Mouse (Mus musculus): ENCODE data around the gene Lrp1.

Gene Lrp1

GRCm38 (mm10) chr10:127519903-127520713 lies 100.8 kb downstream of the Lrp1 start:
- no peak for DNase-seq (ENCODE audit: low spot score)

DNA sequence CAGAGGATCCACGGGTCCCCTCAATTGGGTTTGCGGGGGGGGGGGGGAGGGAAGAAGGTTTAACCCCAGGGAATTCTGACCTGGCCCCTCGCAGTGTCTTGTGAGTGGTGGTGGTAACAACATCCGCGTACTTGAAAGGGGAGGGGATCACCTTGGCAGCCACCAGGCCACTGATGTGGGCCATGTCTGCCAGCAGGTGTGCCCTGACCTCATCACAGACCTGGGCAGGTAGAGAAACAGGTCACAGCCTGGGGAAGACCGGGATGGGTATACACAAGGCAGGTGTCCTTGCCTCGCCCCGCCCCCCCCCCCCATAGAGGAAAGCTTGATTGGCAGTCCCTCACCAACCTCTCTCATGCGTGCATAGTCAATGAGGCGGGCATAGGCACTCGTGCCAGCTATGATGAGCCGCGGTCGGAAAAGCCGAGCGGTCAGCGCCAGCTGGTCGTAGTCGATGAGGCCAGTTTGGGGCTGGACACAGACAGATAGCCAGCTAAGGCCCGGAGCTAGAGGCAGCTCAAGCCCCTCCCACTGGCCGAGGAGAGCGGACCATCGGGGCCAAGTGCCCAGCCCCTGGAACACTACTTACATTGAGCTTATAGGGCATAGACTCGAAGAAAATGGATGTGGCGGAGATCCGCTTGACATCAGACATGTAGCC lies 101.8 kb downstream of the Lrp1 start:
- DNase-seq (ENCODE audit: low spot score): no peak

DNA sequence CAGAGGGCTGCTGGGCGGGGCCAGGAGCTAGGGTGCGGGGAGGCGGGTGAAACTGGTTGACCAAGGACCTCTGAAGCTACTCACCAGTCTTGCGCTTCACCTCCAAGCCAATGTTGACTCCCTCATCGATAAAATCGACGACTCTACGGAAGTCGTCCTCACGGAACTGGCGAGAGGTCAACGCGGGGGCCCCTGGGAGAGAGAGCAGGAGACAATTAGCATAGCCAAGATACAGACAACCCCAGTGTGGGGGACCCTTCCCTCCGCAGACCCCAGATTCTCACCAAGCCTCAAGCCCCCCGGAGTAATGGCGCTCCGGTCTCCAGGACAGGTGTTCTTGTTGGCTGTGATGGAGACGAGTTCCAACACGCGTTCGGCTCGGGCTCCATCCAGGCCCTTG lies 103.0 kb downstream of the Lrp1 start:
- no peak for DNase-seq (ENCODE audit: low spot score)

GRCm38 (mm10) chr10:127516576-127517260 lies 104.2 kb downstream of the Lrp1 start:
- no peak for DNase-seq (ENCODE audit: low spot score)

- no peak for DNase-seq (ENCODE audit: low spot score)
Observed at GRCm38 (mm10) chr10:127515983-127516459, 104.9 kb downstream of the Lrp1 start.

DNA sequence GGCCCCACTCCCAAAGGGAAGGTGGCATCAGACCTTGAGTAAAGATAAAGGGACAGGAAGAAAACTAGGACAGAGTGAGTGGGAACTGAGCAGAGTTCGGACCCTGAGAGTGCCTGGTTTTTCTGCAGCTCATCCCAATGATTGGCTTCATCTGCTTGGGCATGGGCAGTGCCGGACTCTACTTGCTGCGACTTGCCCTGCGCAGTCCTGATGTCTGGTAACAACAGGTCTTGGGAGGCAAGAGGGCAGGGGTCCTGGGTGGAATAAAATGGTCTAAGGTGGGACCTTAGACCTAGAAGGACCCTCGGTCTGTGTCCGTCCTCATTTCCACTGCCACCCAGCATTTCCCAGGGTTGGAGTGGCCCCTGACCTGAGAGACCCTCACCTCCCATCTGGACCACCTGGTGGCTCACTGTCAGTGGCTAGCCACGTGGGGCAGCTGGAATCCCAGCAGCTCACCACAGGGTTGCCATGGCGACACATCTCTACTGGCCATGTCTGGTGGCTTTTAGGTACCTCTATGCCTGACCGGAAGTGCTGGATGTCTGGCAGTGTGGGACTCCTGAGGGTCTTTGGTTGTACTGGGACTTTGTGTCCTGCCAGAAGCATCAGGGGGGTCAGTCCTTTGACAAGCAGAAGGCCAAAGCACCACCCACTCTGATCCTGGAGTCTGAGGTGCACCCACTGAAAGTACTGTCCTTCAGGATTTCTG lies 105.5 kb downstream of the Lrp1 start:
- no peak for DNase-seq (ENCODE audit: low spot score)

- DNase-seq (ENCODE audit: low spot score): no peak
Observed at GRCm38 (mm10) chr10:127514764-127515163, 106.2 kb downstream of the Lrp1 start, which contains the start of gene Ndufa4l2. Gene Ndufa4l2 (plus strand): TSS chr10:127514967.

DNA sequence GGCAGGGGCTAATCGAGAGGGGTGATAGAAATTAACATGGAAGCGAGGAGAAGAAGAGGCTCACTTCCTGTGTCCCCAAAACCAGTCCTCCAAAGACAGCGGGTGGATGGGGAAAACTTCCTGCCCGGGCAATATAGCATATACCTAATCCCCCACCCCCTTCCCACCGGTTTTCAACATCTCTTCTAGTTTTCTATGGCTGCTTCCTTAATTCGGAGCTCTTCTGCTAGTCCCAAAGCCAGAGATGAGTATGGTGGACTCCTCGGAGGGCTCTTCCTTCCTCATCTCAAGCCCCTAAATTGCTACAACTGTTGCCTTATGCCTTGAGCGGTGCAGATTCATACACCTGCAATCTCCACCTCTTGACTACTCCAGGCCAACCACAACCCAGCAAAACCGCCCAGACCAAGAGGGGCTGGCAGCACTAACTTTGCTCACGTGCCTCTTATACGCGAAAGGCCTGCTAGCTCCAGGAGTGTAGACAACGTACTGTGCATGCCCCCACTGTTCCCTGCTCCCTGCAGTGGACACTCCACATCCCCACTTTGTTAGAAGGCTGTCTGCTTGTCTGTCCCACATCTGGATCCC lies 106.7 kb downstream of the Lrp1 start:
- DNase-seq (ENCODE audit: low spot score): no peak

DNA sequence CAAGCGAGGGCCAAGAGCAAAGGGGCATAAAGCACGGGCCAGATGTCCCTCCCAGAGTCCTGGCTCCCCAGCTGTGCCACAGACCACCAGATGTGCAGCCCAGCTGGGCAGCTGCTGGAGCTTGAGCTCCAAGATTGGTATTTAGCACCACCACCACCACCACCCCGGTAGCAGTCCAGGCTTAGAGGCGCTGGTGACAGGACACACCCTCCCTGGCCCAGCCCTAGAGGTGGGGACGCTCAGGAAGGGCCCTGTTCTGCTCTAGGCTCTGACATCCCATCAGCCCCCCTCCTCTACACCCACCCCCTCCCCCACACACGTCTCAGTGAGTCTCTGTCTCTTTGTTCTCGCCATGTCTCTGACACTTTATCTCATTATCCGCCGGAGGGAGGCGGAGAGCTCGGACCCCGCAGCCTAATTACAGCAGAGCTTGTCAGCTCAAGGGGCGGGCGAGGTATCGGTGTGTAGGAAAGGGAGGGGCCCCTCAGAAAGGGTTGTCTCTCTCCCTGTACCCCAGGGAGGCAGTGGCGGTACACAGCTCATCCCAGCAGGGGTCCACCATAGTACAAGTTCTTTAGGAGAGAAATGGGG lies 107.4 kb downstream of the Lrp1 start:
- no peak for DNase-seq (ENCODE audit: low spot score)

DNA sequence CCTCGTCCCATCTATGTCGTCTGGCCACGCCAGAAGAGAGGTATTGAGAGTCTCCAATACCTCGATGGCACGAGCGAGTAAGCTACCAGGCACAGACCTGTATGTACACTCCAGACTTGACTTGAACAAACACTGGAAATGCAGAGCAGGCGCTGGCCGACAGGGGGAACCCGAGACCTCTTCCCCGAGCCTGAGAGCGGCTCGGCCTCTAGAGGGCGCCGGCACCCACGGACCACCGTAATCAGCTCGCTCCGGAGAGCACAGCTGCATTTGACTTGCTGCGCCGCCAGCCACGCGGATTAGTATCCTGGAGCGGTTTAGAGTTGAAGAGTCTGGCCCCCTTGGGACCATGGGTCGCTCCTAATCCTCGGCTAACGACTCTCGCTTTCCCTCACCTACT lies 108.1 kb downstream of the Lrp1 start:
- DNase-seq (ENCODE audit: low spot score): peak; percentile 96

DNA sequence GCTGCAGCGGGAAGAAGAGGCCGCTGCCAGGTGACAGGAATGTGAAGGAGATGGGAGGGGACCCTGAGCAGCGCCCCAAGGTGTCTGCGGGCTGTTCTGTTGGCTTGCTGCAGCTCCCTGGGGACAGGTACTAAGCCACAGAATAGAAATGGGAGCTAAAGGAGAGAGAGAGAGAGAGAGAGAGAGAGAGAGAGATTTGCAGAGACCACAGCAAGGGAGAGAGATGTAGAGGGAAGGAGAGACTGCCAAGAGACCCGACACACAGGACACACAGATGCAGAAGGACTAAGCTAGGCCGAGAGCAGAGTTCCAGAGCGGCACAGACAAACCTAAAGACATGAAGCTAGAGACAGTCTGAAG lies 108.7 kb downstream of the Lrp1 start:
- no peak for DNase-seq (ENCODE audit: low spot score)

DNA sequence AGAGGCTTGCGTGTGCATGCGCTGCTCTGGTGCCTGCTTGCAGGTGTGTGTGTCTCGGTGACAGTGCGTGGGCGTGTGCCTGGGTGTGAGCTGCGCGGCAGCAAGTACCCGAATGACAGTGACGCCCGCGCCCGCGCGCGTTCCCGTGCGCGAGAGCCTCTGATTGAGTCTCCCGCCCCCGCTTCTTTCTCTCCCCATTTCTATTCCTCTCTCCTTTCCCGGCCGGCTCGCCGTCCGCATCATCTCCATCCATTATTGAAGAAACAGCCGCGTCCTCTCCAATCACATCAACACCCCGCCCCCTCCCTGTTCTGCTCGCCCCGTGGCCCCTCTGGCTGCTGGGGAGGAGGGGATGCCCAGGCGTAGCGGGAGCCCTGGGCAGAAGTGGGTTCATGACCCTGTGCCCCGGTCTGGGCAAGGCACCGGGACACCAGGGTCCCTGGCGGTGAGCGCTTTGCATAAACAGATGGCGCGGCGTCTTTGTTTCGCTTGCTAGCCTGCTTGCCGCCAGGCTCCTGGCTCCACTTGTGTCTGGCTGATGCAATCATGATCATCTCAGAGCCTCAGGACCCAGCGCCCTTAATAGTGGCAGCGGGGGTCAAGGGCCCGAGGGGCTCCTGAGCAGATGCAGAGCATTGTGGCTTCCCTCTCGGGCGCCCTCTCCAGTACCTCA lies 109.2 kb downstream of the Lrp1 start:
- peak; percentile 56 for DNase-seq (ENCODE audit: low spot score)

DNA sequence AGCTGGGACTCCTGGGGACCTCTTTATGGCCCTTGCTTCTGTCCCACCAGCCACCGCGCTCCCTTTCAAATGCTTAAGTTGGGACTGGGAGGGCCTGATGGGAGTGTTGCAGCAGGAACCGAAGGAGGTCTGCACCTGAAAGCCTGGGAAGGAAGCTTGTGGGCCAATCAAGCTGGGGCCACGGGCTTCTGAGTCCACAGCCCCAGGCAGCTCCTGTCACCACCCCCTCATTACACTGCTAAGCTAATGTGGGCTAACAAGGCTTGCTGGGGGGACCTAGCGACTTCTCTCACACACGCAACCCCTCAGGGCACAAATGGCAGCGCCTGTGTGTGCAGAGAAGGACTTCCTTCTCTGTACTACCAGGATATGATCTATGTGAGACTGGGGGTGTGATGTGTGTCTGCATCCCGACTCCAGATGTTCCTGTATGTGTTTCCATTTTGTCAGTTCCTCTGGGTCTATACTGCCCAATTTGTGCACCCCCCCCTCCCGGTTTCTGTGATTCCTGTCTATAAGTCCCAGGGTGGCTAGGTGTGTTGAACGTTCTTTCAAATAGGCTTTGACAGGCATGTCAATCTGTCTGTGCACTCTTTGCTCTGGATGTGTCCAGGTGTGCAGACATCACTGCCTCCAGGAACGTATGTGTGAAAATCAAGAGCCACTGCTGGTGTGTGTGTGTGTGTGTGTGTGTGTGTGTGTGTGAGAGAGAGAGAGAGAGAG lies 109.9 kb downstream of the Lrp1 start:
- no peak for DNase-seq (ENCODE audit: low spot score)

GRCm38 (mm10) chr10:127509837-127510701 lies 110.9 kb downstream of the Lrp1 start:
- no peak for DNase-seq (ENCODE audit: low spot score)

DNA sequence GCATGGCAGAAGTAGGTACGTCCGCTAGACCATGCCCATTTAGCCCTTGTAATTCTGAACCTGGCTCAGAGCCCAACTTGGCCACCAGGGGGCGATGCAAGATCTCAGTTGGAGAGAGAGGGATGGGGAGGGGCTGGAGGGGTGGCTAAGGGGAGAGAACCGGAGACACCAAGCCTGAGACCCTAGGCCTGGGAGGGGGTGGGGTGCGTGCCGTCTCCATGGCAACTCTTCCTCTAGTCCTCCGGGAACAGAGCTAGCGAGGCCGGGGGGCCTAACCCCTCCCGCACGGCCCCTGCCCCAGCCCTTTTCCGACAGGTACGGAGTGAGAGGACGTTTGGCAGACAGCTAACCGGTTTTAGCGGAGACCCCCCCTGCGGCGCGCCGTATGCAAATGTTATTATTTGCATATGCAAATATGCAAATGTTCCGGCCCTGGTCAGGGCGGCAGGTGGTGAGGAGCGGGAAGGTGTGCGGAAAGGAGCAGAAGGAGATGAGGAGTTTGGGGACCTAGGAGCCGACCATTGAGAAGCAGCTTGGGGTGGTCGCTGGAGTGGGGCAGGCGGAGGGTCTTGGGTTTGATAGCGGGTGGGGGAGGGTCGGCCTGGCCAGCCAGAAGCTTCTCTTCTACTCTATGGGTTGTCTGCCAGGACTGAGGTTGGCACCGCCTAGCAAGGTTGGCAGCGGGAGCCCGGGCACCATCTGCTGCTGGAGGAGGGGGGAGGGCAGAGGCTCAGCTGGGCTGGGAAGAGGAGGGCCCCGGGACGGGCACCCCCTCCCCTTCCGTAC lies 111.7 kb downstream of the Lrp1 start:
- DNase-seq (ENCODE audit: low spot score): peak; percentile 93

GRCm38 (mm10) chr10:127508239-127508638 lies 112.7 kb downstream of the Lrp1 start:
- peak; percentile 88 for DNase-seq (ENCODE audit: low spot score)

DNA sequence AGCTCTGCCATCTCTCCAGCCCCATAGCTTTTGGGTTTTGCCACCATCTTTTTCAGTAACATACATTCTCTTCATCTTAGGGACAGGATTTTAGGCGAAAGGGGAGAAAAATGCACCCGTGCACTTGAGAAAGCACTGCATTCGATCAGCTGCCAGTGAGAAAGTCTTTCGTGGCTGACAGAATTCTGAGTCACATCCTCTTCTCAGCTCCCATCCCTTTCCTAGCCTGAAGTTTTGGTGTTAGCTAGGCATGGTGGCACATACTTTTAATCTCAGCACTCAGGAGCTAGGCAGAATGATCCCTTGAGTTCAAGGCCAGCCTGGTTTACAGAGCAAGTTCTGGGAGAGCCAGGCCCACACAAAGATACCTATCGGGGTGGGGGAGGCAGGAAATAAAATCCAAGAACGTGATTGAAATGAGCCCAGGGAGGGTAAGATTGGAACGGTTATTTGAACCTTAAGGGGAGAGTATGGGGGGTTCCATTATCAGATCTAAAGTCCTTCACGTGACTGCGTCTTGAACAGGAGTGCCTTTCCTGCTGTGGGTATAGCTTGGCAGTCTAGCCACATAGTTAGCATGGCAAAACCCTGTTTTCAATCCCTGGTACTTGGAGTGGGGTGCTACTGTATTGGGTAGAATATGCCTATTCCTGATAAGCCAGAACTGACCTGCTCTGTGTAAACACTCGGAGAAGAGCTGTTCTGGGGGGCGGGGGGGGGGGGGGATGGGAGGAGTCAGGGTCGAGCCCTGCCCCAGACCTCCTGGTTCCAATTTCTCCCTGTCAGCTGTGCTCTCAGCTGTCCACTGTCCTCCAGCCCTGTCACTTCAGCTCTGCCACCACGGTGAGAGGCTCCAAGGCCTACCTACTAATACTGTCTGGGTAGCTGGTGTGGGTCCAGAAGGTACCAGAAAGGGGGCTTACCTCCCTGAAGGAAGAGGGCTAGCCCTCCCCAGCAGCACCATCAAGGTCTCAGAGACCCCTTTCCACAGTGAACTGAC lies 119.8 kb downstream of the Lrp1 start, which contains the start of gene Stac3:
Gene Stac3, plus strand, starts transcription at position 793 of the 1,000 bp plus-strand sequence.
- no peak for DNase-seq (ENCODE audit: low spot score)

All from testis, postnatal 10 days (tissue).